In the genomic region with DNA sequence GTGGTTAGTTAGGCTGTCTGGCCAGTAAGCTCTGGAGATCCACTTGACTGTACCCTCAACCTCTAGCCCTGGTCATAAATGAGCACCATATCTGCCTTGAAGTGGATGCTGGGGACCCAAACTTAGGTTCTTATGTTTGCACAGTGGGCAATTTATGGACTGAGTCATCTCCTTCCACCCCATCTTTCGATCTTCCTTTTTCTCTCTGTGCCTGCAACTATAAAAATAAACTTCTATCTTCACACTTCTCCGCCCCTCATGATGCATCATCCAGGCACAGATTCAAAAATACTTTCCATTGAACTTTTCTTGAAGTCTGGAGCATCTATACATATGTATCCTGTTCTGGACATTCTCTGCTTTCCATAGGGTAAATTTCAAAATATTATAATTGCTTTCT, we compare ENCODE assay signal across 30 mouse cellular contexts.
DNase-seq lines count a peak whose midpoint lies in the region; ATAC-seq and TF ChIP-seq lines count a peak whose summit lies in the region.
"Had no signal": no experiment of that assay in that cellular context is flagged by ENCODE, and none has a peak within 500 bp of the region (broad histone marks: within the 10 kb centered on the region; RNA-seq: fewer than 3 reads in every experiment).

No protein-coding gene starts in this region.

- no peak for TF ChIP-seq POLR2A in heart, adult 2 months (IDR thresholded peaks at IDR 0.05; ENCODE audit: insufficient read depth, low read depth, low read length)

- no peak for TF ChIP-seq EP300 in heart, adult 2 months (IDR thresholded peaks at IDR 0.05; ENCODE audit: insufficient read depth, low read depth, low read length)

- peaks cover 13% of the 10 kb centered on the region for H3K4me1 ChIP-seq in heart, adult 2 months (ENCODE audit: control insufficient read depth, insufficient read depth, low read length)
- H3K4me1 ChIP-seq in forebrain, embryonic 12.5 days, result no peaks in the 10 kb centered on the region
- H3K4me1 ChIP-seq in kidney, embryonic 16.5 days (ENCODE audit: insufficient read depth, low read length), result no peaks in the 10 kb centered on the region
- H3K4me1 ChIP-seq: embryonic facial prominence, embryonic 13.5 days; hindbrain, embryonic 10.5 days; hindbrain, embryonic 13.5 days; intestine, embryonic 15.5 days had no signal

- no peak overlapping the region for H3K9ac ChIP-seq in heart, adult 2 months (ENCODE audit: low read depth, low read length)
- H3K9ac ChIP-seq in forebrain, embryonic 12.5 days, result no peak overlapping the region
- H3K9ac ChIP-seq in kidney, embryonic 16.5 days (replicated peaks; ENCODE audit: low read length), result no peak overlapping the region
- H3K9ac ChIP-seq: embryonic facial prominence, embryonic 13.5 days; forebrain, embryonic 13.5 days; heart, embryonic 12.5 days; heart, embryonic 15.5 days; hindbrain, embryonic 13.5 days; intestine, embryonic 15.5 days had no signal

- H3K27ac ChIP-seq in heart, adult 2 months, result no peak overlapping the region
- H3K27ac ChIP-seq in macrophage, result peak overlapping the region; percentile 55
- no peak overlapping the region for H3K27ac ChIP-seq in forebrain, embryonic 12.5 days
- no peak overlapping the region for H3K27ac ChIP-seq in kidney, embryonic 16.5 days (ENCODE audit: low read length)
- H3K27ac ChIP-seq: embryonic facial prominence, embryonic 10.5 days; embryonic facial prominence, embryonic 13.5 days; forebrain, embryonic 13.5 days; heart, embryonic 15.5 days; hindbrain, embryonic 10.5 days; hindbrain, embryonic 13.5 days; intestine, embryonic 15.5 days had no signal

- no peaks in the 10 kb centered on the region for H3K9me3 ChIP-seq in forebrain, embryonic 12.5 days
- H3K9me3 ChIP-seq in kidney, embryonic 16.5 days (ENCODE audit: low read length), result no peaks in the 10 kb centered on the region
- H3K9me3 ChIP-seq: embryonic facial prominence, embryonic 10.5 days; embryonic facial prominence, embryonic 13.5 days; forebrain, embryonic 13.5 days; heart, embryonic 12.5 days; heart, embryonic 15.5 days; hindbrain, embryonic 10.5 days; hindbrain, embryonic 13.5 days; intestine, embryonic 15.5 days had no signal

- peaks cover 32% of the 10 kb centered on the region for H3K36me3 ChIP-seq in heart, adult 2 months (ENCODE audit: control insufficient read depth, insufficient read depth, low read length)
- H3K36me3 ChIP-seq in macrophage (ENCODE audit: inconsistent target), result peaks cover 4% of the 10 kb centered on the region; the same call in 1 of the 2 replicates
- no peaks in the 10 kb centered on the region for H3K36me3 ChIP-seq in forebrain, embryonic 12.5 days (replicated peaks)
- H3K36me3 ChIP-seq in kidney, embryonic 16.5 days (ENCODE audit: insufficient read depth, low read length), result no peaks in the 10 kb centered on the region
- H3K36me3 ChIP-seq: embryonic facial prominence, embryonic 10.5 days; hindbrain, embryonic 10.5 days; hindbrain, embryonic 13.5 days; intestine, embryonic 15.5 days had no signal

- TF ChIP-seq CTCF in heart, adult 2 months (IDR thresholded peaks at IDR 0.05), result no peak

- no peak overlapping the region for H3K4me3 ChIP-seq in heart, adult 2 months
- H3K4me3 ChIP-seq in macrophage (ENCODE audit: inconsistent target), result no peak overlapping the region
- H3K4me3 ChIP-seq in forebrain, embryonic 12.5 days (replicated peaks), result no peak overlapping the region
- H3K4me3 ChIP-seq in kidney, embryonic 16.5 days (ENCODE audit: low read length), result no peak overlapping the region
- H3K4me3 ChIP-seq: embryonic facial prominence, embryonic 10.5 days; embryonic facial prominence, embryonic 13.5 days; erythroblast, embryonic 14.5 days; forebrain, embryonic 13.5 days; heart, embryonic 12.5 days; heart, embryonic 15.5 days; hindbrain, embryonic 10.5 days; hindbrain, embryonic 13.5 days; intestine, embryonic 15.5 days had no signal

- DNase-seq in heart, adult 11 months, result peak; percentile 75
- DNase-seq in heart, adult 2 months, result no peak
- DNase-seq in NIH3T3 (ENCODE audit: low read depth), result peak; percentile 58
- DNase-seq in retina, embryonic 14.5 days (ENCODE audit: low spot score), result no peak
- DNase-seq: adrenal gland, postnatal 10 days; adrenal gland, postnatal 36 days; cerebellum, adult 11-12 months; cerebellum, adult 8-10 months; cerebellum, postnatal 10 days; cerebellum, postnatal 36 days; embryo, embryonic 11 days; gastrocnemius, postnatal 36 days; heart, postnatal 10 days; heart, postnatal 36 days had no signal

- intact Hi-C loops in heart, adult 2 months (cut with DNase I), result no loop called here

- no peak for ATAC-seq in forebrain, embryonic 12.5 days (ENCODE audit: low FRiP score)
- ATAC-seq in kidney, embryonic 16.5 days (ENCODE audit: low FRiP score, low TSS enrichment), result no peak
- ATAC-seq: CD4-positive, CD25-positive, alpha-beta regulatory T cell, adult 4 months; forebrain, embryonic 13.5 days; forebrain, embryonic 16.5 days; hindbrain, embryonic 16.5 days; intestine, embryonic 15.5 days; Patski had no signal

- H3K4me2 ChIP-seq in forebrain, embryonic 12.5 days, result no peak overlapping the region
- H3K4me2 ChIP-seq in kidney, embryonic 16.5 days (replicated peaks; ENCODE audit: low read depth, low read length), result no peak overlapping the region
- H3K4me2 ChIP-seq: embryonic facial prominence, embryonic 13.5 days; forebrain, embryonic 13.5 days; heart, embryonic 12.5 days; heart, embryonic 15.5 days; hindbrain, embryonic 13.5 days; intestine, embryonic 15.5 days had no signal

- H3K79me2 ChIP-seq in heart, adult 2 months (replicated peaks; ENCODE audit: control insufficient read depth, insufficient read depth, low read length), result no peaks in the 10 kb centered on the region; the same call in 1 of the 2 replicates
- peaks cover 82% of the 10 kb centered on the region for H3K79me2 ChIP-seq in macrophage (ENCODE audit: inconsistent target)

- whole genome bisulfite sequencing in heart, adult 2 months, result 48% methylated on average over 2 of the region's 2 CpGs
- 23% methylated on average over 2 of the region's 2 CpGs for WGBS in macrophage (ENCODE audit: missing documents)
- 85% methylated on average over 2 of the region's 2 CpGs for WGBS in forebrain, embryonic 12.5 days
- 70% methylated on average over 2 of the region's 2 CpGs for WGBS in kidney, embryonic 16.5 days

- no peaks in the 10 kb centered on the region for H3K27me3 ChIP-seq in heart, adult 2 months (ENCODE audit: control insufficient read depth, insufficient read depth, low read length)
- no peaks in the 10 kb centered on the region for H3K27me3 ChIP-seq in forebrain, embryonic 12.5 days
- no peaks in the 10 kb centered on the region for H3K27me3 ChIP-seq in kidney, embryonic 16.5 days (ENCODE audit: insufficient read depth, low read length)
- H3K27me3 ChIP-seq: embryonic facial prominence, embryonic 13.5 days; forebrain, embryonic 13.5 days; heart, embryonic 12.5 days; heart, embryonic 15.5 days; hindbrain, embryonic 13.5 days; intestine, embryonic 15.5 days had no signal

Comparison
In these comparisons a context has a peak if more than half of its experiments do, and no peak if none do; other contexts are left out.
1. DNase-seq: peak in heart, adult 11 months (single experiment) and NIH3T3 (single experiment); none in heart, adult 2 months (0 of 2) and retina, embryonic 14.5 days (single experiment).